Mouse (Mus musculus) urinary bladder, postnatal 36 days (tissue): ENCODE results near the gene Neurl1b.

ENCODE experiments used
- DNase-seq, 2 experiments: peaks; one replicate each; pipeline ENCODE4 v3.0.0; 2022; ENCODE audit warnings: low spot score in 2 of 2, mixed read lengths in 1 of 2

Neurl1b gene

GRCm38 (mm10) chr17:26451651-26452295 is 37.1 kb downstream of the Neurl1b start:
- DNase-seq = peak in 1 of 2 experiments; percentile 39

- DNase-seq = peak; percentile 64 to 72
Observed at GRCm38 (mm10) chr17:26452371-26452972, 37.8 kb downstream of the Neurl1b start.

GRCm38 (mm10) chr17:26457506-26457905 is 42.9 kb downstream of the Neurl1b start:
- DNase-seq = no peak

- DNase-seq = no peak
Observed at GRCm38 (mm10) chr17:26458049-26458448, 43.4 kb downstream of the Neurl1b start.

GRCm38 (mm10) chr17:26462634-26463170 is 48.1 kb downstream of the Neurl1b start:
- peak; percentile 59 to 70 for DNase-seq

GRCm38 (mm10) chr17:26463432-26463831 is 48.8 kb downstream of the Neurl1b start:
- DNase-seq = no peak

- no peak for DNase-seq
Observed at GRCm38 (mm10) chr17:26463984-26464383, 49.4 kb downstream of the Neurl1b start.

- DNase-seq = no peak
Observed at GRCm38 (mm10) chr17:26464481-26464880, 49.9 kb downstream of the Neurl1b start.

GRCm38 (mm10) chr17:26464972-26465371 is 50.3 kb downstream of the Neurl1b start:
- peak in 1 of 2 experiments; percentile 42 for DNase-seq

GRCm38 (mm10) chr17:26466741-26467150 is 52.1 kb downstream of the Neurl1b start:
- peak; percentile 65 to 76 for DNase-seq

- no peak for DNase-seq
Observed at GRCm38 (mm10) chr17:26467619-26468018, 53.0 kb downstream of the Neurl1b start.

GRCm38 (mm10) chr17:26468102-26468894 is 53.7 kb downstream of the Neurl1b start:
- no peak for DNase-seq

GRCm38 (mm10) chr17:26476871-26477270 is 62.2 kb downstream of the Neurl1b start:
- no peak for DNase-seq

- DNase-seq = no peak
Observed at GRCm38 (mm10) chr17:26478672-26479071, 64.0 kb downstream of the Neurl1b start.

GRCm38 (mm10) chr17:26479619-26480018 is 65.0 kb downstream of the Neurl1b start:
- no peak for DNase-seq

GRCm38 (mm10) chr17:26480956-26481355 is 66.3 kb downstream of the Neurl1b start:
- no peak for DNase-seq

GRCm38 (mm10) chr17:26484626-26485421 is 70.2 kb downstream of the Neurl1b start:
- no peak for DNase-seq

- DNase-seq = no peak
Observed at GRCm38 (mm10) chr17:26487266-26487665, 72.6 kb downstream of the Neurl1b start.

GRCm38 (mm10) chr17:26487917-26488316 is 73.3 kb downstream of the Neurl1b start:
- DNase-seq = no peak

GRCm38 (mm10) chr17:26488711-26489403 is 74.2 kb downstream of the Neurl1b start:
- no peak for DNase-seq

GRCm38 (mm10) chr17:26490072-26490471 is 75.4 kb downstream of the Neurl1b start:
- DNase-seq = no peak
